Mouse (Mus musculus): Measurements from ENCODE around the gene Pcp4l1. TPM values are rescaled to one million over a fixed set of nuclear protein-coding genes. Genes with fewer than 3 reads are reported as not detected.
"Not testable (repeated sequence)": the region's sequence is repeated elsewhere in the genome, so short reads cannot be mapped to it uniquely, and the experiment has no call there.

Gene Pcp4l1
- 37.5 and 59.8 TPM in 2 replicates for polyA plus RNA-seq (2012; rRNA removed)

DNA sequence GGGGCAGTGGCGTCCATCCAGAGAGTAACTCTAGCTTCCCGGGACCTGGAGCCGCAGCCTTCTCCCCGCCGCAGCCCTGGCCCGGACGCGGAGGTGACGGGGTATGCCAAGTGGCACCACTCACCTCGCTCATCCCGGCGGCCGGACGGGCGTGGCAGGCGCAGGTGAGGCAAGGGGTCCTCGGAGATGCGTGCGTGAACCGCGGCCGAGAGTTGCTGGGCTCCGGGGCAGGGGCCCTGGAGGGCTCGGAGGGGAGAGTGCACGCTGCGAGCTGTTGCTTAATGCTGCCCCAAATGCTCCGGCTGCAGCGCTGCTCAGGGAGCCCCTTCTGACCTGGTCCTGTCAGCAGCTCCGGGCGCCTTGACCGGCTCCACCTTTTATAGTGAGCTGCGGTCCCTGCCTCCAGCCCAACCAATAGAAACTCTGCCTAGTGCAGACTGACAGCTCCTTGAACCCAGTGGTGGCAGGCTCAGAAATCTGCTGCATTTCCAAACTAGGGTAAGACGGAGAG lies at the start of gene Pcp4l1:
Gene Pcp4l1, minus strand, starts transcription at position 382 of the 511 bp plus-strand sequence.
- peak within 1 kb of the TSS; percentile 62 for H3K4me3 ChIP-seq (replicated peaks; ENCODE audit: extremely low read depth, low read depth, low read length)
- no peaks in the 10 kb centered on the region; the same call in 1 of the 2 replicates for H3K4me1 ChIP-seq (ENCODE audit: control insufficient read depth, insufficient read depth, low read length)
- DNase-seq: peak; percentile 48
- under 1% methylated on average over 33 of the region's 33 CpGs for WGBS
- TF ChIP-seq POLR2A (IDR thresholded peaks at IDR 0.05; ENCODE audit: borderline replicate concordance, extremely low read depth, low read depth, low read length) (peak; percentile 65; the same call in 1 of the 2 replicates), CTCF (IDR thresholded peaks at IDR 0.05; ENCODE audit: insufficient read depth, low read length) (no peak)

DNA sequence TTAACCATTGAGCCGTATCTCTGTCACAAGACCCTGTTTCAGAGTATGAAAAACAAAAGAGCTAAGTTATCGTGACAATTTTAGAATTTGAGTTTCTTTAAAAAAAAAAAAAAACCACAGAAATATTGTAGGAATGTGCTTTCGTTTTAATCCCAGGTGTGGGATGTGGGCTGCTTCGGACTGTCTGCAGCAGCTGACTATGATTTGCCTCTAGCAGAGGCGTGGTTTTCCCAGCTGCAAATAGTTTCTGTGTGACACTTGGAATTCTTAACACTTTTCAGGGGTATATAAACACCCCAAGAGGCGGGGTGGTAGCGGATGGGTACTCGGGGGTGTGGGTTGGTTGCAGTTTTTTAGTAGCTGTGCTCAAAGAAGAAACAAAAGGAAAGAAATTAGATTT lies 49.3 kb upstream of the Pcp4l1 start:
- H3K4me3 ChIP-seq (replicated peaks; ENCODE audit: extremely low read depth, low read depth, low read length): no peak overlapping the region
- 76% methylated on average over 8 of the region's 8 CpGs for WGBS
- TF ChIP-seq CTCF (IDR thresholded peaks at IDR 0.05; ENCODE audit: insufficient read depth, low read length): no peak
- TF ChIP-seq POLR2A (IDR thresholded peaks at IDR 0.05; ENCODE audit: borderline replicate concordance, extremely low read depth, low read depth, low read length): no peak
- no peak for DNase-seq
- H3K4me1 ChIP-seq (ENCODE audit: control insufficient read depth, insufficient read depth, low read length): peaks cover 15% of the 10 kb centered on the region

DNA sequence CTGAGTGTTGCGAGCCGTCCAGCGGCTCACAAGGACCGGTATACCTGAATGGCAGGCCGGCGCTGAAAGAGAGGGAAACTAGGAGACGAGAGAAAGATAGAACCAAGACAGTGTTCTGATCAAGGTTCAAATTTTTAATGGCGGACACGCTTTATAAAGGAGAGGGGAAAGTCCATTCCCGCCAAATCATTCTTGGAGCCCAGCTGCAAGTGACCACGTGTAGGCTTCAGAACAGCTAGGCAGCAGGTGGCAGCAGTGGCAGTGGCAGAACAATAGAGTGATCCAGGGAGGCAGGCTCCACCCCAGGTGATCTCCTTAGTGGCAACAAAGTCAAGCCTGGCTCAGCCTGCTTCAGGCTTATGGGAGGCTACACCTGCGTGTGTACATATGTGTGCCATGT lies 45.9 kb upstream of the Pcp4l1 start:
- WGBS: 86% methylated on average over 12 of the region's 12 CpGs
- not testable (repeated sequence) for H3K4me3 ChIP-seq (replicated peaks; ENCODE audit: extremely low read depth, low read depth, low read length); DNase-seq; H3K4me1 ChIP-seq (ENCODE audit: control insufficient read depth, insufficient read depth, low read length)

DNA sequence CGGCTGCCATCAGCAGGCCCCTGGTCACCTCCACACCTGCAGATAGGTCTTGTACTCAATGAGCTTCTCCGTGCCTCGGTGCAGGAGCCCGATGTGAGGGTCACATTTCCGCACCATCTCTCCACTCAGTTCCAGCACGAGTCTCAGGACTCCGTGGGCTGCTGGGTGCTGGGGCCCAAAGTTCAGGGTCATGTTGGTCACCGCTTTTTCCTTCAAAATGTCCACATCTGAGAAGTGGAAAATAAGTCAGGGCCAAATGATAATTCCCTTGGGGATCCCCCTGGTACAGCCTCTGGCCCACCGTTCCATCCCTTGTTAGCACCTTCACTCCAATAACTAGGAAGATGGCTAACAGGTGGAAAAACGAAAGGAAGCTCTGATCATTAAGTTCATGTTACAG lies 44.8 kb upstream of the Pcp4l1 start:
- 88% methylated on average over 10 of the region's 10 CpGs for WGBS
- no peak for DNase-seq
- H3K4me3 ChIP-seq (replicated peaks; ENCODE audit: extremely low read depth, low read depth, low read length): no peak overlapping the region
- TF ChIP-seq CTCF (IDR thresholded peaks at IDR 0.05; ENCODE audit: insufficient read depth, low read length): no peak
- TF ChIP-seq POLR2A (IDR thresholded peaks at IDR 0.05; ENCODE audit: borderline replicate concordance, extremely low read depth, low read depth, low read length): no peak
- H3K4me1 ChIP-seq (ENCODE audit: control insufficient read depth, insufficient read depth, low read length): no peaks in the 10 kb centered on the region

DNA sequence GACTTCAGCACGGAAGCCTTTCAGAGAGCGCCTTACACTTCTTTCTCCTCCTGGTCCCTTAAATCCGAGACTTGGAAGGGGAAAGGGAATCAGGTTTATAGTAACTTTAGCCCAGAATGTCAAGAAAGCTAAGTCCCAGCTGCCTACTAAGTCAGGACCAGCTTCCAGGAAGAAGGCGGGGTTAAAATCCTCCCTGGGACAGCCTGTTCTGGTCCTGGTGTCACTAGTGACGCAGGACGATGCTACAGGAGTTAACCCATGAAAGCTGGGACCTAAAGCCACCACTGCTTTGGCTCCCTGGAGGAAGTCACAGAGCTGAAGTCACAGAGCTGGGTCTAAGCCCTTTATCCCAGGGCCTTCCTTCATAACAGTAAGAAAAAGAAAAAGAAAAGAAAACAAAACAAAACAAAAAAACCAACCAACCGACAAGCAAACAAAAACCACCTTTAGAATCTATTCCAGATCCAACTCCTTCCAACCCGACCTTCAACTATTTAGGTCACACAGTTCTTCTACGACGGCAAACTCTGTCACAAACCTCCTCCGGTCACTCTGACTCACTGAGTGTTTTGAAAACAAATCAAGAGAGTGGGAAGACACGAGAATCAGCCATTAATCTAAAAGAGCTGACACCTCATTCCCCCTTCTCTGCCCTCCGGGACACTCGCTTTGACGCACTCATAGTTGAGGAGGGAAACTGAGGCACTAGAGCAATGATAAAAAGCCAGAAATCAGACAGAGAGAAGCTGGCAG lies 44.1 kb upstream of the Pcp4l1 start:
- TF ChIP-seq POLR2A (IDR thresholded peaks at IDR 0.05; ENCODE audit: borderline replicate concordance, extremely low read depth, low read depth, low read length): no peak
- TF ChIP-seq CTCF (IDR thresholded peaks at IDR 0.05; ENCODE audit: insufficient read depth, low read length): no peak
- Histone ChIP-seq H3K4me3 (replicated peaks; ENCODE audit: extremely low read depth, low read depth, low read length) (no peak overlapping the region), H3K4me1 (ENCODE audit: control insufficient read depth, insufficient read depth, low read length) (no peaks in the 10 kb centered on the region)
- WGBS: 57% methylated on average over 15 of the region's 15 CpGs
- DNase-seq: no peak

DNA sequence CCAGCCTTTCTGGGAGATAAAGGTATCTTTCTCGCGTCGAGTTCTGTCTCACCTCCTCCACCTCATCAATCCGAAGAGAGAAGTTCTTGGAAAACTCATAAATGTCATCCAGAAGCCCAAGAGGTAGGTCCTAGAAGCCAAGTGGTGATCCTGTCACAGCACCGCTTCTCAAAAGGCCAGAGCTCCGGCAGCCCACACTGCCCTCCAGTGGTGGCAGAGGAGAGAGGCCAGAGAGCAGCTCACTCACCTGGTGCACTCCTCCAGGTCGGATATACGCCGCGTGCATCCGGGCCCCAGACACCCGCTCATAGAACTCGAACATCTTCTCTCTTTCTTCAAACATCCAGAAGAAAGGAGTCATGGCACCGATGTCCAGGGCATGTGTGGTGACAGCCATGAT lies 42.4 kb upstream of the Pcp4l1 start:
- DNase-seq: peak; percentile 70
- TF ChIP-seq CTCF (IDR thresholded peaks at IDR 0.05; ENCODE audit: insufficient read depth, low read length) (peak; percentile 73), POLR2A (IDR thresholded peaks at IDR 0.05; ENCODE audit: borderline replicate concordance, extremely low read depth, low read depth, low read length) (no peak)
- Histone ChIP-seq H3K4me1 (ENCODE audit: control insufficient read depth, insufficient read depth, low read length) (peaks cover under 1% of the 10 kb centered on the region; the same call in 1 of the 2 replicates), H3K4me3 (replicated peaks; ENCODE audit: extremely low read depth, low read depth, low read length) (no peak overlapping the region)
- 67% methylated on average over 14 of the region's 14 CpGs for WGBS

DNA sequence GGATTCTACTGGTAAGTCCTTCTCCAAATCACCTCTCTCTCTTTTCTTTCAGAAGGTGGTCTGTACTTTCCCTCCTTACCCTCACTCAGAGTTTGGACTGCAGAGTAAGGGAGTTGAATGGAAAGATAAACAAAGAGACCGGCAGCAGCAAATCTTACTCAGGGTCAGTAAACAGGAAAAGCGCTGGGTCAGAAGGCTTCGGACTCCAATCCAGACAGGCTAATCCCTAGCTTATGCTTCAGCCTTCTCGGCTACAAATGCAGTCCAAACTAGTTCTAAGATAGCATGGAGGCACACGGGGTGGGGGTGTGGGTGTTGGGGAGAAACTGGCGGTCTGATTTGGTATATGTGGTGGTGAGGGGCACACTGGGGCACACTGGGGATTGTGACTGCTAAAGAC lies 41.4 kb upstream of the Pcp4l1 start:
- no peak overlapping the region for H3K4me3 ChIP-seq (replicated peaks; ENCODE audit: extremely low read depth, low read depth, low read length)
- peaks cover 4% of the 10 kb centered on the region; the same call in 1 of the 2 replicates for H3K4me1 ChIP-seq (ENCODE audit: control insufficient read depth, insufficient read depth, low read length)
- TF ChIP-seq CTCF (IDR thresholded peaks at IDR 0.05; ENCODE audit: insufficient read depth, low read length): no peak
- TF ChIP-seq POLR2A (IDR thresholded peaks at IDR 0.05; ENCODE audit: borderline replicate concordance, extremely low read depth, low read depth, low read length): no peak
- DNase-seq: no peak
- 64% methylated on average over 6 of the region's 6 CpGs for WGBS

DNA sequence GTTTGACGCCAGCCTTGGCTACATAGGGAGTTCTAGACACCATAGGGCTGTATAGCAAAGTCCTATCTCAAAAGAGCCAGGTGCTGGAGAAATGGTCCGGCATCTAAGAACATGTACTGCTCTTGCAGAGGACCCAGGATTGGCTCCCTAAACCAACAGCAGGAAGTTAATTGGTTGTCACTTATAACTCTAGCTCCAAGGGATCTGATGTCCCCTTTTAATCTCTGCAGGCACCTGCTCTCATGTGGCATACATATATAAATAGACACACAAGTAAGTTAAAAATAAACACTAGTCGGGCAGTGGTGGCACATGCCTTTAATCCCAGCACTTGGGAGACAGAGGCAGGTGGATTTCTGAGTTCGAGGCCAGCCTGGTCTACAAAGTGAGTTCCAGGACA lies 39.7 kb upstream of the Pcp4l1 start:
- Histone ChIP-seq H3K4me1 (ENCODE audit: control insufficient read depth, insufficient read depth, low read length) (peaks cover 4% of the 10 kb centered on the region; the same call in 1 of the 2 replicates), H3K4me3 (replicated peaks; ENCODE audit: extremely low read depth, low read depth, low read length) (no peak overlapping the region)
- no peak for TF ChIP-seq CTCF (IDR thresholded peaks at IDR 0.05; ENCODE audit: insufficient read depth, low read length)
- no peak for TF ChIP-seq POLR2A (IDR thresholded peaks at IDR 0.05; ENCODE audit: borderline replicate concordance, extremely low read depth, low read depth, low read length)
- no peak for DNase-seq
- 68% methylated on average over 4 of the region's 4 CpGs for WGBS

DNA sequence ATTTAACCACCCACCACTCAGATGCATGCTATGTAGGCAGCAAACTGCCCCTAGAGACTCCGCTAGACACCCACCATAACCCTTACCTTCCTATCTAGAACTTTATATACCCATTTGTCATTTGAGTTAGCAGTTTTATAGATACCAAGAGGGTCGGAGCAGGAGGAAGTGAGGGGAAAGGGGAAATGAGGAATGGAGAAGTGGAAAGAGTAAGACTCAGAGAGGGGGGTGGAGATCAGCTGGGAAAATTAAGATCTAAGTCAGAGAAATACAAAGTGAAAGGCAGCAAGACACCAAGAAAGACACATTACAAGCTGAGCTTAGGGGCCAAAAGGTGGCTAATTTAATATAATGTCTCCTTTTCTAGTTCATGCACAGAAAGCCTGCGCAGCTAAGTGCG lies 38.5 kb upstream of the Pcp4l1 start:
- Histone ChIP-seq H3K4me3 (replicated peaks; ENCODE audit: extremely low read depth, low read depth, low read length) (no peak overlapping the region), H3K4me1 (ENCODE audit: control insufficient read depth, insufficient read depth, low read length) (peaks cover 4% of the 10 kb centered on the region; the same call in 1 of the 2 replicates)
- DNase-seq: no peak
- TF ChIP-seq POLR2A (IDR thresholded peaks at IDR 0.05; ENCODE audit: borderline replicate concordance, extremely low read depth, low read depth, low read length) (no peak), CTCF (IDR thresholded peaks at IDR 0.05; ENCODE audit: insufficient read depth, low read length) (no peak)
- 75% methylated on average over 4 of the region's 4 CpGs for WGBS

DNA sequence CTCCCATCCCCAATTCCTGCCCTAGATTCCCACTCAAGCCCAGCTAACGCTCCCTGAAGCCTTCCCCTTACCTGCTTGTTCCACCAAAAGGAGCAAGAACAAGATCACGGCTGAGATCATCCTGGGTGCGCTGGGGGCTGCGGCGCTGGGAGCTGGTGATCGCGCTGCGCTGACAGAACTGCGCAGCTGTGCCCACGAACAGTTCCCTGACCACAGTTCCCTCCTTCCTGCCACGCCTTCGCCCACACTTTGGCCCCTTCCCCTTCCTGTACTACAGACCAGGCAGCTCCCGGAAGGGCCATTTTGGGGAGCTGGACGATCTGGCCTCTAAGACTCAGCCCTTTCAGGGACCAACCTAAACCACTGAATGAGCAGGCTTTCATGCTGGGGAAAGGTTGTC lies 38.1 kb upstream of the Pcp4l1 start, which contains the start of gene Fcer1g:
Gene Fcer1g, minus strand, starts transcription at position 240 of the 400 bp plus-strand sequence.
- TF ChIP-seq POLR2A (IDR thresholded peaks at IDR 0.05; ENCODE audit: borderline replicate concordance, extremely low read depth, low read depth, low read length): peak; percentile 43; the same call in 1 of the 2 replicates
- no peak for TF ChIP-seq CTCF (IDR thresholded peaks at IDR 0.05; ENCODE audit: insufficient read depth, low read length)
- 71% methylated on average over 14 of the region's 14 CpGs for WGBS
- DNase-seq: no peak
- H3K4me3 ChIP-seq (replicated peaks; ENCODE audit: extremely low read depth, low read depth, low read length): peak within 1 kb of the TSS; percentile 49
- H3K4me1 ChIP-seq (ENCODE audit: control insufficient read depth, insufficient read depth, low read length): peaks cover 4% of the 10 kb centered on the region; the same call in 1 of the 2 replicates

Measured in lung, adult 2 months (tissue).